Mouse (Mus musculus) lung, postnatal 0 days (tissue): ENCODE results near the gene Mrps10. TPM values are rescaled to one million over a fixed set of nuclear protein-coding genes. Genes with fewer than 3 reads are reported as not detected.

Experiments used
- ATAC-seq: fragments of 200-750 bp; cut with Nextera tagmentation; 2 replicates; pipeline ENCODE4 v1.8.0; 2017; ENCODE audit warnings: moderate library complexity
- DNase-seq: peaks from one replicate; pipeline ENCODE4 v3.0.0-alpha.2; 2016; ENCODE audit warnings: low spot score
- H3K27ac ChIP-seq: fragments of 300-500 bp; sonication (generic); 2 replicates; pipeline ENCODE4 v1.5.1; 2014; ENCODE audit warnings: antibody characterized with exemption, mild to moderate bottlenecking, low read length, mixed read lengths
- H3K27me3 ChIP-seq: fragments of 300-500 bp; sonication (generic); replicated peaks from 2 replicates; pipeline ENCODE4 v1.6.1; 2014; ENCODE audit warnings: low read length, mixed read lengths; ENCODE audit not compliant: insufficient read depth
- H3K36me3 ChIP-seq: fragments of 300-500 bp; sonication (generic); 2 replicates; pipeline ENCODE4 v1.6.1; 2014; ENCODE audit warnings: low read length, mixed read lengths; ENCODE audit not compliant: insufficient read depth
- H3K4me1 ChIP-seq: fragments of 300-500 bp; sonication (generic); 2 replicates; pipeline ENCODE4 v1.6.1; 2014; ENCODE audit warnings: antibody characterized with exemption, low read depth, low read length, mixed read lengths; ENCODE audit not compliant: insufficient read depth
- H3K4me2 ChIP-seq: fragments of 300-500 bp; sonication (generic); replicated peaks from 2 replicates; pipeline ENCODE4 v1.6.1; 2014; ENCODE audit warnings: low read depth, mild to moderate bottlenecking, low read length, moderate library complexity, mixed read lengths
- H3K4me3 ChIP-seq: fragments of 300-500 bp; sonication (generic); 2 replicates; pipeline ENCODE4 v1.5.1; 2014; ENCODE audit warnings: low read depth, low read length
- H3K9ac ChIP-seq: fragments of 300-500 bp; sonication (generic); replicated peaks from 2 replicates; pipeline ENCODE4 v1.6.1; 2014; ENCODE audit warnings: low read depth, mild to moderate bottlenecking
- H3K9me3 ChIP-seq: fragments of 300-500 bp; sonication (generic); 2 replicates; pipeline ENCODE4 v1.6.1; 2016; ENCODE audit warnings: low read length, mixed read lengths
- CTCF ChIP-seq: IDR thresholded peaks from 2 replicates; pipeline ENCODE4 v1.5.1; 2016; ENCODE audit warnings: antibody characterized with exemption, mild to moderate bottlenecking
- EP300 ChIP-seq: IDR thresholded peaks from 2 replicates; pipeline ENCODE4 v1.6.1; 2016; ENCODE audit warnings: antibody characterized with exemption, mild to moderate bottlenecking, control low read depth
- WGBS: fragments of 180-500 bp; shearing (Covaris S2); extraction: QIAGEN DNeasy Blood & Tissue Kit; methylation state at CpG from one replicate; pipeline ENCODE4 v1.1.7; 2014; 5-methylcytosine and 5-hydroxymethylcytosine counted together
- polyA plus RNA-seq: library from polyadenylated mRNA; unstranded; fragments of >200 nt; fragmentation: Nextera tagmentation; extraction: Ambion mirVana; gene quantifications from 2 replicates; pipeline ENCODE4 v1.2.1, GENCODE M21; 2015

The Mrps10 gene
- polyA plus RNA-seq, 1 experiment from 2014 or later = 47.5 TPM

DNA sequence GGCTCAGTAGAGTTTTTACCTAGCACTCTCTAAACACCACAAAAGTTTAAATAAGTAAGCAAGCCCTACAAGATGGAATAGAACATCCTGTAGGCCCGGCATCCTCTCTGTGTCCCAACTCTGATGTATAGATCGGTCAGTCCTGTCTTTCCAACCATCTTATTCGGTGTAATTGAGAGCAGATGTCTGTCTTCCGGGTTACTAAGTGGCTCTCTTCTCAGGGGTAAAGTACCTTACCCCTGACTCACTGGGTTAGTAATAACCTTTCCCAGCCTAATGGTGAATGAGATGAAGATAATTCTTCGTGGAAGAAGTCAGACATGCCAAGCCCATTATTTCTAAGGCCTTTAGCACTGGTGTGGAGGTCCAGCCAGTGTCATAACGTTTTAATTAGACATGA lies 5.3 kb downstream of the Mrps10 start:
- no peak overlapping the region for H3K27ac ChIP-seq
- peaks cover 7% of the 10 kb centered on the region; the same call in 1 of the 2 replicates for H3K4me1 ChIP-seq
- no peak overlapping the region for H3K4me3 ChIP-seq
- no peak for TF ChIP-seq CTCF
- TF ChIP-seq EP300 = no peak
- no peaks in the 10 kb centered on the region for H3K27me3 ChIP-seq
- DNase-seq = no peak
- 82% methylated on average over 6 of the region's 6 CpGs for WGBS
- H3K36me3 ChIP-seq = peaks cover 37% of the 10 kb centered on the region; the same call in 1 of the 2 replicates
- H3K4me2 ChIP-seq = no peak overlapping the region
- ATAC-seq = no peak
- H3K9me3 ChIP-seq = no peaks in the 10 kb centered on the region
- no peak overlapping the region for H3K9ac ChIP-seq

DNA sequence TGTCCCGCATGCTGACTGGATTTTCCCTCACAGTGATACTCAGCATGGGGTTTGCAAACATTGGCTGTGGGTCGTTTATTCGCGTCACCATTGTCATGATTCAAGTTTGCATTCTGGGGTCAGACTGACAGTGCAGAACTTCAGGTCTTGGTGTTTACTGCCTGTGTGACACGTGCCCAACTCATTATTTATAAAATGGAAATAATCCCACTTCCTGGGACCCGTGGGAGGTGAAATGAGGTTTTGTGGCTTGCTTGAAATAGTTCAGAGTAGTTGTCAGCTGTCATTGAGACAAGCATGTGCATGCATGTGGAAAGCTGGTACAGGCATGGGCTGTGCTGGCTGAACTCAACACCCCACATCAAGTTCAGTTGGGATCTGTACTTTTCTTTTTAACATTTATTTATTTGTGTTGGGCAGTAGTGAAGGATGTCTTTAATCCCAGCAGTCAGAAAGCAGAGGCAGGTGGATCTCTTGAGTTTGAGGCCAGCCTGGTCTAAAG lies 8.1 kb downstream of the Mrps10 start:
- TF ChIP-seq EP300 (no peak), CTCF (no peak)
- H3K4me2 ChIP-seq = no peak overlapping the region
- H3K9ac ChIP-seq = no peak overlapping the region
- H3K27me3 ChIP-seq = no peaks in the 10 kb centered on the region
- DNase-seq = no peak
- H3K36me3 ChIP-seq = peaks cover 41% of the 10 kb centered on the region; the same call in 1 of the 2 replicates
- no peaks in the 10 kb centered on the region for H3K4me1 ChIP-seq
- H3K4me3 ChIP-seq = no peak overlapping the region
- no peaks in the 10 kb centered on the region for H3K9me3 ChIP-seq
- ATAC-seq = no peak
- H3K27ac ChIP-seq = no peak overlapping the region
- 87% methylated on average over 6 of the region's 6 CpGs for WGBS

GRCm38 (mm10) chr17:47378133-47378532 lies 9.4 kb downstream of the Mrps10 start:
- no peak overlapping the region for H3K27ac ChIP-seq
- no peak for DNase-seq
- 83% methylated on average over 15 of the region's 15 CpGs for WGBS
- no peak overlapping the region for H3K9ac ChIP-seq
- H3K9me3 ChIP-seq = no peaks in the 10 kb centered on the region
- no peak overlapping the region for H3K4me2 ChIP-seq
- no peaks in the 10 kb centered on the region for H3K4me1 ChIP-seq
- H3K4me3 ChIP-seq = no peak overlapping the region
- no peak; the same call in none of the 2 replicates for TF ChIP-seq CTCF
- no peak for ATAC-seq
- no peaks in the 10 kb centered on the region for H3K27me3 ChIP-seq
- peaks cover 35% of the 10 kb centered on the region; the same call in 1 of the 2 replicates for H3K36me3 ChIP-seq

DNA sequence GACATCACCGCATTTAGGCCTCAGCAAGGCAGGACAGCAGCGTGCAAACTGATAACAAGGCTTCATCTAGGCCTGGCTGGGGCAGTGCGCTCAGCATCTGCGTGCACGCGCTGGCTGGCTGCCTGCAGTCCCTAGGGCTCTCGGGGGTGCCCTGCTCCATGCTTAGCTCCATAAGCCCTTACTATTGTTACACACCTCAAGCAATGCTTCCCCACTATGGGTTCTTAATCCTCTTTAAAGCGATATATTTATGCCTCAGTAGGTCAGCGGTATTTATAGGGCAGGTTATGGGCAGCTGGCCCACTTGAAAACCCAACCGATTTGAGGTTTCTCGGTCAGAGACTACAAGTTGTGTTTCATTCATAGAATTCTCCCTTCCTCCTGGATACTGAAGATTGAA lies 13.2 kb downstream of the Mrps10 start:
- Histone ChIP-seq H3K9me3 (no peaks in the 10 kb centered on the region), H3K4me1 (no peaks in the 10 kb centered on the region), H3K4me3 (no peak overlapping the region), H3K4me2 (no peak overlapping the region), H3K36me3 (peaks cover 5% of the 10 kb centered on the region; the same call in 1 of the 2 replicates), H3K9ac (no peak overlapping the region), H3K27me3 (no peaks in the 10 kb centered on the region), H3K27ac (no peak overlapping the region)
- ATAC-seq = no peak
- TF ChIP-seq EP300 (no peak), CTCF (no peak)
- DNase-seq = no peak
- 84% methylated on average over 11 of the region's 11 CpGs for WGBS

- no peaks in the 10 kb centered on the region for H3K9me3 ChIP-seq
- H3K9ac ChIP-seq = no peak overlapping the region
- H3K4me2 ChIP-seq = no peak overlapping the region
- no peaks in the 10 kb centered on the region for H3K4me1 ChIP-seq
- peaks cover 4% of the 10 kb centered on the region; the same call in 1 of the 2 replicates for H3K36me3 ChIP-seq
- TF ChIP-seq CTCF (no peak), EP300 (no peak)
- DNase-seq (no peak), ATAC-seq (no peak)
- H3K27ac ChIP-seq = no peak overlapping the region
- H3K27me3 ChIP-seq = no peaks in the 10 kb centered on the region
- H3K4me3 ChIP-seq = no peak overlapping the region
- 69% methylated on average over 4 of the region's 4 CpGs for WGBS
Measured at GRCm38 (mm10) chr17:47383266-47383665, 14.6 kb downstream of the Mrps10 start.

DNA sequence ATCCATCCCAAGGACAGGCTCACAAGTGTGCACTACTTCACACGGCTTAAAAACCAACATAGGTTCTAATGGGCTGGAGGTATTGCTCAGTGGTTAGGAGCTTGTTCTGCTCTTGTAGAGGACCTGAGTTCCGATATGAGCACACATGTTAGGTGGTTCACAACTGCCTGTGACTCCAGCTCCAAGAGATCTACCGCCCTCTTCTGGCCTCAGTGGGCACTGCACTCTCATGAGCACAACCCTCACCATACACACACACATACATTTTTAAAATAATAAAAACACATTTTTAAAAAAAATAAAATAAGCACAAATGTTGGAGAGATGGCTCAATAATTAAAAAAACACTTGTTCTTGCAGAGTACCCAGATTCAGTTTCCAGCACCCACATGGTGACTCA lies 15.4 kb downstream of the Mrps10 start:
- Histone ChIP-seq H3K4me3 (no peak overlapping the region), H3K9ac (no peak overlapping the region), H3K27ac (no peak overlapping the region), H3K36me3 (0 out of 2 replicates have a peak, but pooled peaks cover 4% of the 10 kb centered on the region), H3K4me1 (no peaks in the 10 kb centered on the region), H3K9me3 (no peaks in the 10 kb centered on the region), H3K4me2 (no peak overlapping the region), H3K27me3 (no peaks in the 10 kb centered on the region)
- ATAC-seq (no peak), DNase-seq (no peak)
- TF ChIP-seq CTCF (peak; percentile 22; the same call in 1 of the 2 replicates), EP300 (no peak)
- 91% methylated on average over 3 of the region's 3 CpGs for WGBS

DNA sequence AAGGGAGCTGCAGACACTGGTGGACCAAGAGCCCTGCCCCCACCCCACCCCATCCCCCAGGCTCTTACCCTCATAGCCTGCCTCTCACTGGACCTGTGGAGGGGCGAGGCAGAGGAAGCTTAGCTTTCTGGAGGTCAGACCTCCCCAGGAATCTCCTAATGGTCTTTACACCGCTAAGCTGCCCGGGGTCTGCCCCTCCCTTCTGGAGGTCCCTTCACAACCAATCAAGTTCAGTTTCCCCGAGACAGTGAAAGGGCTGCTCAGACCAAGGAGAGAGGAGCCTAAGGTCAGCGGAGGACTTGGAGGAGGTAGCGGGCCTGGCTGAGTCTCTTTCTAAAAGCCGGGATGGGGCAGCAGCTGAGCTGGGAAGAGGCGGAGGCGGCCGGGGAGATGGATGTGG lies 16.5 kb downstream of the Mrps10 start, which contains the start of gene Guca1b:
Guca1b (plus strand) TSS at position 249 of the 400 bp plus-strand sequence.
- ATAC-seq = no peak
- TF ChIP-seq EP300 (no peak), CTCF (no peak)
- Histone ChIP-seq H3K4me3 (no peak within 1 kb of the TSS), H3K27me3 (no peaks in the 10 kb centered on the region), H3K9ac (no peak within 1 kb of the TSS), H3K27ac (no peak within 1 kb of the TSS), H3K36me3 (no peaks in the 10 kb centered on the region), H3K4me1 (no peaks in the 10 kb centered on the region), H3K9me3 (no peaks in the 10 kb centered on the region), H3K4me2 (no peak within 1 kb of the TSS)
- no peak for DNase-seq
- 41% methylated on average over 10 of the region's 10 CpGs for WGBS
